Mouse (Mus musculus) MEL (cell line): ENCODE data around the gene Slc9a4. TPM values are rescaled to one million over a fixed set of nuclear protein-coding genes. Genes with fewer than 3 reads are reported as not detected.

Experiments
- DNase-seq: peaks from one replicate; pipeline ENCODE4 v3.0.0; 2011; ENCODE audit warnings: low read depth, low spot score
- H3K27ac ChIP-seq: 2 replicates; pipeline ENCODE4 v1.5.1; 2012; ENCODE audit warnings: low read depth, mild to moderate bottlenecking, control low read depth, low read length, moderate library complexity; ENCODE audit not compliant: control insufficient read depth
- H3K27me3 ChIP-seq, 2 experiments: fragments of 150-350 bp in 1 of 2; sonication (generic) in 1 of 2; 2 replicates each; pipeline ENCODE4 v1.6.1; 2012; ENCODE audit warnings: low read length in 2 of 2, mild to moderate bottlenecking in 2 of 2, improper control_type of control experiment in 1 of 2, moderate library complexity in 1 of 2; ENCODE audit not compliant: insufficient read depth in 2 of 2, control insufficient read depth in 1 of 2
- H3K36me3 ChIP-seq, 2 experiments: 2 replicates each; pipeline ENCODE4 v1.6.1; 2012 to 2014; ENCODE audit warnings: low read length in 2 of 2, improper control_type of control experiment in 1 of 2, inconsistent platforms in 1 of 2, mild to moderate bottlenecking in 1 of 2; ENCODE audit not compliant: insufficient read depth in 2 of 2, control insufficient read depth in 1 of 2
- H3K4me1 ChIP-seq, 2 experiments: fragments of 150-350 bp in 1 of 2; sonication (generic) in 1 of 2; 2 replicates each; pipeline ENCODE4 v1.6.1; 2012; ENCODE audit warnings: low read length in 2 of 2, improper control_type of control experiment in 1 of 2, mild to moderate bottlenecking in 1 of 2; ENCODE audit not compliant: insufficient read depth in 2 of 2, control insufficient read depth in 1 of 2
- H3K4me3 ChIP-seq, 2 experiments: fragments of 150-350 bp in 1 of 2; sonication (generic) in 1 of 2; 2 replicates each; pipeline ENCODE4 v1.5.1; 2012; ENCODE audit warnings: low read depth in 2 of 2, low read length in 2 of 2, mild to moderate bottlenecking in 2 of 2, moderate library complexity in 2 of 2, control low read depth in 1 of 2, improper control_type of control experiment in 1 of 2; ENCODE audit not compliant: control insufficient read depth in 1 of 2, insufficient read depth in 1 of 2
- H3K79me2 ChIP-seq: 2 replicates; pipeline ENCODE4 v1.6.1; 2012; ENCODE audit warnings: mild to moderate bottlenecking, low read length, moderate library complexity; ENCODE audit not compliant: control insufficient read depth, poor library complexity, insufficient read depth
- H3K9ac ChIP-seq: 2 replicates; pipeline ENCODE4 v1.6.1; 2012; ENCODE audit warnings: low read depth, mild to moderate bottlenecking, control low read depth, low read length, moderate library complexity; ENCODE audit not compliant: control insufficient read depth, poor library complexity, severe bottlenecking
- H3K9me3 ChIP-seq: fragments of 150-350 bp; sonication (generic); replicated peaks from 2 replicates; pipeline ENCODE4 v1.6.1; 2012; ENCODE audit warnings: mild to moderate bottlenecking, low read length, improper control_type of control experiment, moderate library complexity; ENCODE audit not compliant: insufficient read depth
- BHLHE40 ChIP-seq: IDR thresholded peaks from 2 replicates; pipeline ENCODE4 v1.6.1; 2012; ENCODE audit warnings: low read depth, mild to moderate bottlenecking, inconsistent platforms, low read length, improper control_type of control experiment, borderline replicate concordance
- CHD2 ChIP-seq: IDR thresholded peaks from 2 replicates; pipeline ENCODE4 v1.6.1; 2011; ENCODE audit warnings: low read length, improper control_type of control experiment
- CTCF ChIP-seq, 3 experiments: IDR thresholded peaks in 2 of 3; conservative IDR thresholded peaks in 1 of 3; 2 replicates each; pipeline ENCODE4 v1.5.1; 2011 to 2012; ENCODE audit warnings: low read length in 3 of 3, low read depth in 2 of 3, mild to moderate bottlenecking in 2 of 3, improper control_type of control experiment in 1 of 3, inconsistent platforms in 1 of 3, mixed read lengths in 1 of 3, moderate library complexity in 1 of 3; ENCODE audit not compliant: control insufficient read depth in 1 of 3, insufficient read depth in 1 of 3, poor library complexity in 1 of 3, severe bottlenecking in 1 of 3
- E2F4 ChIP-seq: IDR thresholded peaks from 2 replicates; pipeline ENCODE4 v1.6.1; 2011; ENCODE audit warnings: low read depth, low read length, improper control_type of control experiment, borderline replicate concordance
- ELF1 ChIP-seq: IDR thresholded peaks from 2 replicates; pipeline ENCODE4 v1.6.1; 2014; ENCODE audit warnings: low read depth, mild to moderate bottlenecking, inconsistent platforms, low read length, improper control_type of control experiment, moderate library complexity
- EP300 ChIP-seq, 2 experiments: IDR thresholded peaks; 2 replicates each; pipeline ENCODE4 v1.6.1; 2011; ENCODE audit warnings: improper control_type of control experiment in 2 of 2, low read length in 2 of 2, low read depth in 1 of 2, mild to moderate bottlenecking in 1 of 2
- GATA1 ChIP-seq: IDR thresholded peaks from 2 replicates; pipeline ENCODE4 v1.6.1; 2011; ENCODE audit warnings: low read depth, low read length, improper control_type of control experiment
- JUND ChIP-seq: IDR thresholded peaks from 2 replicates; pipeline ENCODE4 v1.6.1; 2011; ENCODE audit warnings: low read depth, mild to moderate bottlenecking, improper control_type of control experiment, low read length
- MAZ ChIP-seq: IDR thresholded peaks from 2 replicates; pipeline ENCODE4 v1.6.1; 2012; ENCODE audit warnings: low read depth, mild to moderate bottlenecking, inconsistent platforms, low read length, improper control_type of control experiment
- MEF2A ChIP-seq: IDR thresholded peaks from 2 replicates; pipeline ENCODE4 v1.6.1; 2014; ENCODE audit warnings: low read depth, mild to moderate bottlenecking, inconsistent platforms, low read length, improper control_type of control experiment; ENCODE audit not compliant: poor library complexity, insufficient replicate concordance, severe bottlenecking; ENCODE audit errors: extremely low read depth
- MXI1 ChIP-seq: IDR thresholded peaks from 2 replicates; pipeline ENCODE4 v1.6.1; 2011; ENCODE audit warnings: mild to moderate bottlenecking, low read depth, low read length, improper control_type of control experiment
- MYB ChIP-seq: IDR thresholded peaks from 2 replicates; pipeline ENCODE4 v1.6.1; 2011; ENCODE audit warnings: mild to moderate bottlenecking, low read depth, low read length, improper control_type of control experiment
- NRF1 ChIP-seq: IDR thresholded peaks from 2 replicates; pipeline ENCODE4 v1.6.1; 2014; ENCODE audit warnings: low read depth, mild to moderate bottlenecking, inconsistent platforms, low read length, improper control_type of control experiment, moderate library complexity; ENCODE audit not compliant: poor library complexity, insufficient read depth, severe bottlenecking
- POLR2AphosphoS5 ChIP-seq: IDR thresholded peaks from 2 replicates; pipeline ENCODE4 v1.6.1; 2012; ENCODE audit warnings: low read depth, borderline replicate concordance, mild to moderate bottlenecking, inconsistent platforms, low read length, moderate library complexity, mixed read lengths
- RAD21 ChIP-seq: IDR thresholded peaks from 2 replicates; pipeline ENCODE4 v1.6.1; 2011; ENCODE audit warnings: mild to moderate bottlenecking, low read depth, low read length, improper control_type of control experiment
- SIN3A ChIP-seq: IDR thresholded peaks from 2 replicates; pipeline ENCODE4 v1.6.1; 2012; ENCODE audit warnings: low read length, improper control_type of control experiment, inconsistent platforms
- SMC3 ChIP-seq: IDR thresholded peaks from 2 replicates; pipeline ENCODE4 v1.6.1; 2011; ENCODE audit warnings: low read depth, low read length, improper control_type of control experiment
- UBTF ChIP-seq: IDR thresholded peaks from 2 replicates; pipeline ENCODE4 v1.6.1; 2012; ENCODE audit warnings: low read depth, mild to moderate bottlenecking, inconsistent platforms, low read length, improper control_type of control experiment, moderate library complexity, borderline replicate concordance; ENCODE audit not compliant: insufficient read depth
- ZKSCAN1 ChIP-seq: IDR thresholded peaks from 2 replicates; pipeline ENCODE4 v1.6.1; 2012; ENCODE audit warnings: low read depth, mild to moderate bottlenecking, inconsistent platforms, low read length, improper control_type of control experiment, moderate library complexity
- ZMIZ1 ChIP-seq: IDR thresholded peaks from 2 replicates; pipeline ENCODE4 v1.6.1; 2012; ENCODE audit warnings: low read depth, mild to moderate bottlenecking, inconsistent platforms, low read length, improper control_type of control experiment, moderate library complexity
- polyA plus RNA-seq, 2 experiments: library from polyadenylated mRNA; stranded (reverse) in 1 of 2; unstranded in 1 of 2; fragments of >175 nt in 1 of 2; fragments of >200 nt in 1 of 2; gene quantifications; 2 replicates each; pipeline versions ENCODE4 v1.2.1 to v1.2.4; 2012; ENCODE audit warnings: low replicate concordance in 2 of 2, low read depth in 1 of 2; ENCODE audit not compliant: insufficient read length in 2 of 2, insufficient read depth in 1 of 2, missing spikeins in 1 of 2
- total RNA-seq: library from RNA; depleted of rRNA; stranded (reverse); fragments of 300-350 nt; gene quantifications from 2 replicates; pipeline ENCODE4 v1.2.3, GENCODE M21; 2012

Slc9a4 gene
- total and polyA plus RNA-seq, 3 experiments = not detected

GRCm38 (mm10) chr1:40547064-40547572 lies 32.8 kb upstream of the Slc9a4 start:
- no peaks in the 10 kb centered on the region for H3K9me3 ChIP-seq
- no peaks in the 10 kb centered on the region for H3K4me1 ChIP-seq
- TF ChIP-seq CTCF (IDR thresholded peaks at IDR 0.05 in 2 of 3, conservative IDR thresholded peaks at IDR 0.05 in 1 of 3; ENCODE audit: control insufficient read depth in 1 of 3, insufficient read depth in 1 of 3, low read depth in 2 of 3, low read length in 3 of 3, poor library complexity in 1 of 3, severe bottlenecking in 1 of 3) (no peak), MAZ (no peak), SIN3A (no peak), MYB (no peak)

DNA sequence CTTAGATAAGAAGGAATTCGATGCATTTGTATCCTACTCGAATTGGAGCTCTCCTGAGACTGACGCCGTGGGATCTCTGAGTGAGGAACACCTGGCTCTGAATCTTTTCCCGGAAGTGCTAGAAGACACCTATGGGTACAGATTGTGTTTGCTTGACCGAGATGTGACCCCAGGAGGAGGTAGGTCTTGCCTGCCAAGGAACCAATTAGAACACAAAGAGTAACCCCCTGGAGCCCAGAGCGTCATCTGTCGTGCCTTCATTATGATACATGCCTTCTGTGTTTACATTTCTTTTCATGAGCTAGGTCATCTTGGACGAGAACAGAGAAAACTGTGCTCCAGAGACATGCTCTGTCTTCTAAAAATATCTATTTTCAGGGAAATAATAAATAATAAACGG lies 32.1 kb upstream of the Slc9a4 start:
- no peak for TF ChIP-seq MXI1
- no peak for TF ChIP-seq SMC3
- TF ChIP-seq ZMIZ1 = no peak
- no peak for TF ChIP-seq ZKSCAN1
- no peak for TF ChIP-seq JUND
- no peak for TF ChIP-seq MYB
- TF ChIP-seq UBTF = no peak
- TF ChIP-seq GATA1 = no peak
- no peak for TF ChIP-seq MEF2A
- TF ChIP-seq RAD21 = no peak
- no peak for TF ChIP-seq POLR2AphosphoS5
- TF ChIP-seq NRF1 = no peak
- TF ChIP-seq BHLHE40 = no peak
- no peak for TF ChIP-seq CHD2
- TF ChIP-seq E2F4 = no peak
- TF ChIP-seq ELF1 = no peak
- TF ChIP-seq EP300 (IDR thresholded peaks at IDR 0.05; ENCODE audit: low read depth in 1 of 2, low read length in 2 of 2) = no peak
- H3K36me3 ChIP-seq = no peaks in the 10 kb centered on the region

More at GRCm38 (mm10) chr1:40547064-40547572, 32.8 kb upstream of the Slc9a4 start:
- Histone ChIP-seq H3K9ac (no peak overlapping the region), H3K36me3 (no peaks in the 10 kb centered on the region), H3K79me2 (no peaks in the 10 kb centered on the region), H3K4me3 (no peak overlapping the region), H3K27ac (no peak overlapping the region), H3K27me3 (peaks cover 0 to 2% of the 10 kb centered on the region in 2 experiments; a peak in 2 of 4 replicates)
- no peak for DNase-seq

More for the DNA sequence above, 32.1 kb upstream of the Slc9a4 start:
- Histone ChIP-seq H3K9me3 (no peaks in the 10 kb centered on the region), H3K4me1 (no peaks in the 10 kb centered on the region), H3K27ac (no peak overlapping the region), H3K79me2 (no peaks in the 10 kb centered on the region), H3K9ac (no peak overlapping the region), H3K4me3 (no peak overlapping the region), H3K27me3 (peaks cover 0 to 2% of the 10 kb centered on the region in 2 experiments; a peak in 2 of 4 replicates)
- no peak for DNase-seq
